Mouse (Mus musculus) limb, embryonic 15.5 days (tissue): ENCODE data around the gene Ghrh. TPM values are rescaled to one million over a fixed set of nuclear protein-coding genes. Genes with fewer than 3 reads are reported as not detected.

ENCODE experiments used
- ATAC-seq: fragments of 200-750 bp; cut with Nextera tagmentation; 2 replicates; pipeline ENCODE4 v1.8.0; 2017; ENCODE audit warnings: low read depth, moderate TSS enrichment; ENCODE audit not compliant: insufficient number of reproducible peaks, low FRiP score, low TSS enrichment
- H3K27ac ChIP-seq: fragments of 300-500 bp; sonication (generic); 2 replicates; pipeline ENCODE4 v1.5.1; 2015; ENCODE audit warnings: moderate library complexity, mild to moderate bottlenecking, inconsistent platforms
- H3K27me3 ChIP-seq: fragments of 300-500 bp; sonication (generic); 2 replicates; pipeline ENCODE4 v1.6.1; 2015; ENCODE audit warnings: inconsistent platforms
- H3K36me3 ChIP-seq: fragments of 300-500 bp; sonication (generic); 2 replicates; pipeline ENCODE4 v1.6.1; 2015; ENCODE audit warnings: inconsistent platforms
- H3K4me1 ChIP-seq: fragments of 300-500 bp; sonication (generic); 2 replicates; pipeline ENCODE4 v1.6.1; 2015; ENCODE audit warnings: inconsistent platforms
- H3K4me2 ChIP-seq: fragments of 300-500 bp; sonication (generic); 2 replicates; pipeline ENCODE4 v1.6.1; 2015; ENCODE audit warnings: mild to moderate bottlenecking, inconsistent platforms
- H3K4me3 ChIP-seq: fragments of 300-500 bp; sonication (generic); 2 replicates; pipeline ENCODE4 v1.5.1; 2015; ENCODE audit warnings: mild to moderate bottlenecking, inconsistent platforms
- H3K9ac ChIP-seq: fragments of 300-500 bp; sonication (generic); 2 replicates; pipeline ENCODE4 v1.6.1; 2015; ENCODE audit warnings: inconsistent platforms
- H3K9me3 ChIP-seq: fragments of 300-500 bp; sonication (generic); 2 replicates; pipeline ENCODE4 v1.6.1; 2016; ENCODE audit warnings: inconsistent platforms
- WGBS: fragments of 180-500 bp; shearing (Covaris S2); methylation state at CpG from one replicate; pipeline ENCODE4 v1.1.7; 2015; 5-methylcytosine and 5-hydroxymethylcytosine counted together
- polyA plus RNA-seq: library from polyadenylated mRNA; unstranded; fragments of >200 nt; fragmentation: Nextera tagmentation; extraction: Ambion mirVana; gene quantifications from 2 replicates; pipeline ENCODE4 v1.2.1, GENCODE M21; 2015

Ghrh gene
- polyA plus RNA-seq, 1 experiment from 2014 or later: not detected

DNA sequence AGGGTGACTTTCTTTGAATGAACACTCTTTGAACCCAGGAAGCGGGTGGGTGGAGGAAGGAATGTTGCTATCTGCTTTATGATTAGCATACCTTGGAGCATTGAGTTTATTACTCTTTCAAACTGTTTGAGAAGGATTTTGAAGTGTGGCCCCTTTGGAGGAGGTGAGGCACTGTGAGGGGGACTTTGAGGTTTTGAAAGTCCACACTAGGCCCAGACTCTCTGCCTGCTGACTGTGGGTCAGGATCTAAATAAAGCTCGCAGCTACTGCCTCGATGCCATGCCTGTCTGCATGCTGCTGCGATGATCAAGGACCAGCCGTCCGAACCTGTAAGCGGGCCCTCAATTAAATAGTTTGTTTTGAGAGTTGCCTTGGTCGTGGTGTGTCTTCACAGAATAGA, 27.7 kb upstream of the Ghrh start:
- no peak overlapping the region for H3K4me3 ChIP-seq
- 49% methylated on average over 8 of the region's 8 CpGs for WGBS

DNA sequence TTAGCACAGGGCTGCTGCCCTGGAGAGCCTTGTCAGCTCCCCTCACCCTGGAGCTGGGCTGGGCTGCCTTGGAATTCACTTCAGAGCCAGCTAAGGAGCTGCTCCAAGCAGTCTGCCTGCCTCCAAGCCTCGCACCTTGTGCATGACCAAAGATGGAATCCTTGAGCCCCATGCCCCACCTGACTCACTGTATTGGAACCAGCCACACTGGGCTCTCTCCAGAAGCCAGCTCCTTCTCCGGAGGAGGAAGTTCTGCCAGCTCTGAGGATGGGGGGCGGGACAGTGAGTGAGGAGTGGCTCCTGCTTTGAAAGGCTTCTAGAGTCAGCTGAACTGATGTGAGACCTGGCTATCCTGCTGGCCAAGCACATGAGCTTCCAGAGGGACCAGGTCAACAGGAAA, 26.4 kb upstream of the Ghrh start:
- Histone ChIP-seq H3K4me1 (peaks cover 21% of the 10 kb centered on the region), H3K36me3 (peaks cover 8% of the 10 kb centered on the region; the same call in 1 of the 2 replicates), H3K4me2 (no peak overlapping the region), H3K27me3 (no peaks in the 10 kb centered on the region), H3K27ac (no peak overlapping the region), H3K4me3 (no peak overlapping the region), H3K9ac (no peak overlapping the region), H3K9me3 (no peaks in the 10 kb centered on the region)
- ATAC-seq: 0 out of 2 replicates have a peak, but pooled peaks have one; percentile 35
- WGBS: 80% methylated on average over 3 of the region's 3 CpGs

More for the DNA sequence above, 27.7 kb upstream of the Ghrh start:
- Histone ChIP-seq H3K4me2 (no peak overlapping the region), H3K27ac (no peak overlapping the region), H3K9me3 (no peaks in the 10 kb centered on the region), H3K9ac (no peak overlapping the region), H3K36me3 (peaks cover 21% of the 10 kb centered on the region), H3K27me3 (no peaks in the 10 kb centered on the region), H3K4me1 (peaks cover 20% of the 10 kb centered on the region)
- ATAC-seq: no peak

DNA sequence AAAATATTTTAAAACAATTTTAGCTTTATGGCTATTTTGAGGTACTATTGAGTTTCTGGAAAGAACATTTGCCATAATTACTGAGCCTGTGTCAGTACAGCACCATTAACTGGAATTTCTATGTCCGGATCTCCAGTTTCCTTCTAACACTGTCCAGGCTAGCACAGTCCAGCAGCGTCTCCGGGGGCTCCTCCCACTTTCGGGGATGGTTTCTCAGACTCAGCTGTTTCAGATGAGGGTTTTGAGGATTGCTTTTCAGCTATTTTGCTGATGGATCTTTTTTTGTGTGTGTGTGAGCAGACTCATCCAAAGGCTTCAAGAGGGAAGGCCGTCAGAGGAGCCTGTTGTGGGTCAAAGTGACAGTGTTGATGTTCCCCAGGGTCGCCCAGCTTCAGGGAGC, 24.4 kb upstream of the Ghrh start:
- Histone ChIP-seq H3K9ac (no peak overlapping the region), H3K4me2 (no peak overlapping the region), H3K4me1 (peaks cover 34% of the 10 kb centered on the region), H3K27ac (no peak overlapping the region), H3K27me3 (no peaks in the 10 kb centered on the region), H3K4me3 (no peak overlapping the region), H3K9me3 (no peaks in the 10 kb centered on the region), H3K36me3 (peaks cover 8% of the 10 kb centered on the region; the same call in 1 of the 2 replicates)
- WGBS: 68% methylated on average over 6 of the region's 6 CpGs
- no peak for ATAC-seq

- ATAC-seq: no peak
- Histone ChIP-seq H3K36me3 (no peaks in the 10 kb centered on the region), H3K27me3 (no peaks in the 10 kb centered on the region), H3K4me3 (peak overlapping the region; percentile 77), H3K9ac (peak overlapping the region; percentile 77), H3K4me2 (peak overlapping the region; percentile 77), H3K9me3 (no peaks in the 10 kb centered on the region), H3K27ac (peak overlapping the region; percentile 88), H3K4me1 (peaks cover 13% of the 10 kb centered on the region; the same call in 1 of the 2 replicates)
- 2% methylated on average over 13 of the region's 13 CpGs for WGBS
Observed at GRCm38 (mm10) chr2:157367991-157368390, 20.7 kb upstream of the Ghrh start.

DNA sequence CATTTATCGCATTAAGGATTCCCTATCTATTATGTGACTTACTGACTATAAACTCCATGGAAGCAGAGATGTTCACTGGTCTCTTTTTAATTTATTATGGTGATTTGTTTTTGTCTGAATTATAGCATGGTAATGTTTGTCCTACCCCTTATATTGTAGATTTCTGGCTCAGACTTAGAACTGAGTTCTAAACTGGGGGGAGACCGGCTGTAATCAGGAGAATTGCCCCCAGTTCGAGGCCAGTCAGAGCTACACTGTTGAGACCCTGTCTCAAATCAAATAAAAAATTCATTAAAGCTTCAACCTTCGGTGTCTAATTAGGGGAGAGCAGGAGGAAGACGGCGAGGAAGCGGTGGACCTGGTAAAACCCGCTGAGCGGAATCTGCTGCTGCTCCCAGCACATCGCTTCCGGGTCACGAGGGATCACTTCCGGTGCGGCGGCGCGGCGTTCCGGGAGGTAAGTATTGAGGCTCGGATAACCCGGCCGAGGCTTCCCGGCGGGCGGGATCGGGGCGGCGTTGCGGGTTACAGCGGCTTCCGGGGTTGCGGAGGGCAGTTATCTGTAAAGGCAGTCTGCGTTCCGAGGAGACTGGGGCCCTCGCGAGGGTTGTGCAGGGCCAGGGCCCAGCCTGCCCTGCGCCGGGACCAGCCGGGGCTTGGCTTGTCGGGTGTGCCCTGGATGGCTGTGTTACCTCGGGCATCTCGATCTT, 20.0 kb upstream of the Ghrh start, which contains the start of gene Manbal:
Gene Manbal (plus strand): TSS at position 411 of the 710 bp plus-strand sequence.
- peak; percentile 82; the same call in 1 of the 2 replicates for ATAC-seq
- 3% methylated on average over 42 of the region's 42 CpGs for WGBS
- H3K4me1 ChIP-seq: peaks cover 13% of the 10 kb centered on the region; the same call in 1 of the 2 replicates
- H3K4me2 ChIP-seq: peak within 1 kb of the TSS; percentile 77
- H3K9ac ChIP-seq: peak within 1 kb of the TSS; percentile 77
- peak within 1 kb of the TSS; percentile 77 for H3K4me3 ChIP-seq
- H3K27ac ChIP-seq: peak within 1 kb of the TSS; percentile 88
- H3K9me3 ChIP-seq: no peaks in the 10 kb centered on the region
- H3K36me3 ChIP-seq: no peaks in the 10 kb centered on the region
- H3K27me3 ChIP-seq: no peaks in the 10 kb centered on the region

DNA sequence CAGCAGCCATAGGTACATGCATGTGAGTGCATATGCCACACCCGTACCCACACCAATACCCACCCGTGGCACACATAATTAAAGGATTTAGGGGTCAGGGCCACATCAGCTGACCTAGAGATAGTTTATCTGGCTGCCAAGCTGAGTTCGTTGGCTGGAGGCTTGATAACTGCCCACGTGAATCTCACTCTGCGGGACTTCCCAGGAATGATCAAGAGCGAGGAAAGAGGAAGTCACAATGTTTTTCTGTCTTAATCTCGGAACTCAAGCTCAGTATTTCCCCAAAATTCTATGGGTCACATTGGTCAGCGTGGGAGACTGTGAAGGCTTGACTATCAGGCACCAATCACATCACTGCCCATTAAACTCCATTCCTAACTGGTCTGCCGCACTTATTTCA, 19.5 kb upstream of the Ghrh start:
- H3K4me3 ChIP-seq: peak overlapping the region; percentile 77
- H3K27me3 ChIP-seq: no peaks in the 10 kb centered on the region
- peak overlapping the region; percentile 77 for H3K4me2 ChIP-seq
- WGBS: 84% methylated on average over 9 of the region's 9 CpGs
- no peak overlapping the region for H3K9ac ChIP-seq
- H3K9me3 ChIP-seq: no peaks in the 10 kb centered on the region
- no peak for ATAC-seq
- H3K27ac ChIP-seq: 0 out of 2 replicates have a peak overlapping the region, but pooled peaks have one; percentile 88
- H3K36me3 ChIP-seq: no peaks in the 10 kb centered on the region
- peaks cover 13% of the 10 kb centered on the region; the same call in 1 of the 2 replicates for H3K4me1 ChIP-seq

- H3K27ac ChIP-seq: no peak overlapping the region
- no peak overlapping the region for H3K4me2 ChIP-seq
- no peaks in the 10 kb centered on the region for H3K36me3 ChIP-seq
- H3K4me1 ChIP-seq: 0 out of 2 replicates have a peak, but pooled peaks cover 6% of the 10 kb centered on the region
- no peak overlapping the region for H3K9ac ChIP-seq
- no peaks in the 10 kb centered on the region for H3K27me3 ChIP-seq
- no peak overlapping the region for H3K4me3 ChIP-seq
- no peak for ATAC-seq
- 78% methylated on average over 3 of the region's 3 CpGs for WGBS
- no peaks in the 10 kb centered on the region for H3K9me3 ChIP-seq
Observed at GRCm38 (mm10) chr2:157363031-157363430, 15.7 kb upstream of the Ghrh start.

DNA sequence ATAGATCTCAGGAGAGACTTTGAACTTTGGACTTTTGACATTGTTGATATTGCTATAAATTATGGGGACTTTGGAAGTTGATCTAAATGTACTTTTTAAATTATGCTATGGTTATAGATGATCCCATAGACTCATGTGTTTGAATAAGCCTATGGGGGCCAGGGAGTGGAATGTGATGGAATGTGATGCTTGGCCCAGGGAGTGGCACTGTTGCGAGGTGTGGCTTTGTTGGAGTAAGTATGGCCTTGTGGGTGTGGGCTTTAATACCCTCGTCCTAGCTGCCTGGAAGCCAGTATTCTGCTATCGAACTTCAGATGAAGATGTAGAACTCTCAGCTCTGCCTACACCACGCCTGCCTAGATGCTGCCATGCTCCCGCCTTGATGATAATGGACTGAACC, 12.7 kb upstream of the Ghrh start:
- WGBS: 79% methylated on average over 5 of the region's 5 CpGs
- Histone ChIP-seq H3K9ac (no peak overlapping the region), H3K27ac (no peak overlapping the region), H3K9me3 (no peaks in the 10 kb centered on the region), H3K27me3 (no peaks in the 10 kb centered on the region), H3K4me1 (no peaks in the 10 kb centered on the region), H3K4me2 (no peak overlapping the region), H3K36me3 (no peaks in the 10 kb centered on the region), H3K4me3 (no peak overlapping the region)
- no peak for ATAC-seq

- H3K4me1 ChIP-seq: peaks cover 8% of the 10 kb centered on the region; the same call in 1 of the 2 replicates
- no peak for ATAC-seq
- no peaks in the 10 kb centered on the region for H3K9me3 ChIP-seq
- no peak overlapping the region for H3K4me3 ChIP-seq
- H3K27me3 ChIP-seq: no peaks in the 10 kb centered on the region
- H3K4me2 ChIP-seq: no peak overlapping the region
- no peaks in the 10 kb centered on the region for H3K36me3 ChIP-seq
- no peak overlapping the region for H3K9ac ChIP-seq
- WGBS: 22% methylated on average over 3 of the region's 3 CpGs
- no peak overlapping the region for H3K27ac ChIP-seq
Observed at GRCm38 (mm10) chr2:157354106-157354505, 6.8 kb upstream of the Ghrh start.

- Histone ChIP-seq H3K9ac (no peak overlapping the region), H3K27ac (no peak overlapping the region), H3K9me3 (no peaks in the 10 kb centered on the region), H3K27me3 (no peaks in the 10 kb centered on the region), H3K4me2 (no peak overlapping the region), H3K36me3 (no peaks in the 10 kb centered on the region), H3K4me1 (peaks cover 8% of the 10 kb centered on the region; the same call in 1 of the 2 replicates), H3K4me3 (no peak overlapping the region)
- WGBS: 76% methylated on average over 4 of the region's 4 CpGs
- ATAC-seq: no peak
Observed at GRCm38 (mm10) chr2:157353183-157353582, 5.9 kb upstream of the Ghrh start.

GRCm38 (mm10) chr2:157349121-157349778, 1.9 kb upstream of the Ghrh start:
- no peaks in the 10 kb centered on the region for H3K9me3 ChIP-seq
- no peaks in the 10 kb centered on the region for H3K27me3 ChIP-seq
- 76% methylated on average over 12 of the region's 12 CpGs for WGBS
- no peak overlapping the region for H3K9ac ChIP-seq
- H3K27ac ChIP-seq: no peak overlapping the region
- ATAC-seq: no peak
- no peak overlapping the region for H3K4me3 ChIP-seq
- H3K4me2 ChIP-seq: no peak overlapping the region
- peaks cover 15% of the 10 kb centered on the region for H3K4me1 ChIP-seq
- no peaks in the 10 kb centered on the region for H3K36me3 ChIP-seq

- WGBS: 75% methylated on average over 6 of the region's 6 CpGs
- Histone ChIP-seq H3K36me3 (no peaks in the 10 kb centered on the region), H3K4me1 (peaks cover 20% of the 10 kb centered on the region), H3K4me3 (no peak overlapping the region), H3K27ac (no peak overlapping the region), H3K9me3 (no peaks in the 10 kb centered on the region), H3K4me2 (no peak overlapping the region), H3K9ac (no peak overlapping the region), H3K27me3 (no peaks in the 10 kb centered on the region)
- no peak for ATAC-seq
Observed at GRCm38 (mm10) chr2:157343337-157343736, 4.0 kb downstream of the Ghrh start.
